Mouse (Mus musculus) brain, embryonic 14.5 days (tissue): ENCODE results near the gene Pgpep1. TPM values are rescaled to one million over a fixed set of nuclear protein-coding genes. Genes with fewer than 3 reads are reported as not detected.

Experiments
- DNase-seq: peaks from one replicate; pipeline ENCODE4 v3.0.0-alpha.2; 2011; ENCODE audit warnings: low read depth
- CTCF ChIP-seq: fragments of 200-500 bp; IDR thresholded peaks from 2 replicates; pipeline ENCODE4 v1.5.1; 2012; ENCODE audit warnings: inconsistent platforms, mild to moderate bottlenecking, moderate library complexity, borderline replicate concordance; ENCODE audit not compliant: insufficient read depth, insufficient read length; ENCODE audit errors: extremely low read depth
- POLR2A ChIP-seq: fragments of 200-500 bp; IDR thresholded peaks from 2 replicates; pipeline ENCODE4 v1.6.1; 2012; ENCODE audit warnings: mild to moderate bottlenecking, inconsistent platforms, borderline replicate concordance; ENCODE audit not compliant: poor library complexity, insufficient read depth, insufficient read length, severe bottlenecking; ENCODE audit errors: extremely low read depth
- polyA plus RNA-seq: library from polyadenylated mRNA; depleted of rRNA; stranded (reverse); fragments of >200 nt; gene quantifications from 2 replicates; pipeline ENCODE4 v1.2.3, GENCODE M21; 2012; rRNA removed

Gene Pgpep1
- 80.8 and 83.7 TPM in 2 replicates for polyA plus RNA-seq

DNA sequence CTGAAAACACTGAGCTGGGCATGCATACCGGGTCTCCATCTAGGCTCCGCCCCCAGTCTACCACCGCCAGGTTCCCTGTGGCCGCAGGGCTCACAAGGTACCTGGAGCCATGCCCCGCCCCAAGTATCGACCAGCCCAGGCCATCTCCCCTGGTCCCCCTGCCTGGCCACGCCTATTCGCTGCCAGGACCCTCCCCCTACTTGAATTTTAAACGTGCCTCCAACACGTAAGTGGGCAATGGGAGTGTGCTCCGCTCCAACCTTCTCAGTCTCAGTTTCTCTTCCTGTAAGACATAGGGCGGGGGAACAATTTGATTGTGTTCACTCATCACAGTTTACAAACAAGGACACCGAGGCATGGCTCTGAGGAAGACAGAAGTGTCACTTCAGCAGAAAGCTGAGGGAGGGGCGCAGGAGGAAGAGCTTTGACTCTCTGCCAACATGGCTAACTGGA is at the start of gene Pgpep1:
Gene Pgpep1, minus strand, starts transcription at position 116 of the 453 bp plus-strand sequence.
- TF ChIP-seq CTCF, result no peak
- no peak for TF ChIP-seq POLR2A
- peak; percentile 59 for DNase-seq

DNA sequence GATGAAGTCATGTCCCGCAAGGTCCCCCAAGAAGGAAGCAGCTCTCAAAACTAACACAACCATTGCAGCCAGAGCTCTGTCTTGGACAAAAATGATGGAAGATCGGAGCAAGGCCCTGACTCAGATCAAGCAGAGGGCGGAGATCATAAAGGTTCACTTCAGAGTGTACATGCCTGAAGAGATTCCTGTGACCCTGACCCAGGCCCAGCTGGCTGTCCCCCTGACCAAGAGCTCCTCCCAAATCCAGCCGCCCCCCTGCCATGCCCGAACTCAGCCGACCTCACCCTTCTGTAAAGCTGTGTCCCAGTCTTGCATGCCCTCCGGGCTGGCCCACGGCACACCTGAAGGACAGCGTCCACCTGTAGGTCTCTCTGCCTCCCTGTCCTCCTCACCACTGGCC is 49.6 kb upstream of the Pgpep1 start:
- DNase-seq, result no peak
- TF ChIP-seq CTCF (no peak), POLR2A (no peak)

DNA sequence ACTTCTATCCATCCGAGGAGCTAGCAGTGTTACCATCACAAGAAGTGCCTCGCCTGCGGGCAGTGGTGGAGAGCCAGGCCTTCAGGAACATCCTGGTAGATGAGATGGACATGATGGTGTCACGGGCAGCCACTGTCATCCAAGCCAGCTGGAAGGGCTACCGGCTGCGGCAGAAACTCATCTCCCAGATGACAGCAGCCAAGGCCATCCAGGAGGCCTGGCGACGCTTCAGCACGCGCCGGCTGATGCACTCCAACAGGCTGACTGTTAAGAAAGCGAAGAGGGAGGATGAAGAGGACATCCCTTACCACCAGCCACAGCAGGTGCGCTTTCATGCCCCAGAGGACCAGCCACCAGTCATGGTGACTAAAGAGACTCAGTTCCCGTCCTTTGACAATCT is 48.1 kb upstream of the Pgpep1 start:
- no peak for DNase-seq
- TF ChIP-seq POLR2A (no peak), CTCF (no peak)

DNA sequence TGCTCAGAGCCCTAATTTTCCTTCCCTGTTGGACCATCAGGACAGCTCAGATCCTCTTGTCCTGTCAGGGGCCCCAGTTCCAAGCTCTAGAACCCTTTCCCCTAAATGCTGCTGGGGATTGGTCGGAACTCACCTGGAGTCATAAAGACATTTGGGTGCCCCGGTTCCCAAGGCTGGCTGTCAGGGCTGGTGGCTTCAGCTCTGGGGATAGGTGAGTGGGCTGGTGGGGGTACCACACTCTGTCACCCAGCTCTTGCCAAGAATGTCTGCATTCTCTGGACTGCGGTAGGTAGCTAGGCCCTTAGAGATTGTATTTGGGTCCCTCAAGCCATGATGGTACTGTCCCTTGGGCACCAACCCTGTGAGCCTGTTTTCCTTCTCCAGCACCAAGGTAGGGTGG is 43.1 kb upstream of the Pgpep1 start, which contains the start of gene Iqcn:
Gene Iqcn, plus strand, starts transcription at position 171 of the 400 bp plus-strand sequence.
- DNase-seq, result no peak
- TF ChIP-seq POLR2A (no peak), CTCF (no peak)

DNA sequence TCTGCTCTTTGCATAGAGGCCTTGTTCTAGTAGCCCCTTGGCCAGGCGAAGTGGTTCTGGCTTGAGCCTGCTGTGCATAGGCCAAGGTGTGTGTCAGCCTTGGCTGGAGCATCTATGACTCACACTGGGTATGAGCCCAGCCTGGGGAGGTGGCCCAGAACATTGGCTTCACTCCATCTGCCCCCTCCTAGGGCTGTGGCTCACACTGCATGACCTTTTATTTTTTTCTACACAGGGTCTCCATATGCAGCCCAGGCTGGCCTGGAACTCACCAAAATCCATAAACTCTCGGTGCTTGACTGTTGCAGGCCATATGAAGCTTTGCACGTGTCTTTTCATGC is 42.6 kb upstream of the Pgpep1 start:
- no peak for DNase-seq
- TF ChIP-seq POLR2A, result no peak
- no peak for TF ChIP-seq CTCF

DNA sequence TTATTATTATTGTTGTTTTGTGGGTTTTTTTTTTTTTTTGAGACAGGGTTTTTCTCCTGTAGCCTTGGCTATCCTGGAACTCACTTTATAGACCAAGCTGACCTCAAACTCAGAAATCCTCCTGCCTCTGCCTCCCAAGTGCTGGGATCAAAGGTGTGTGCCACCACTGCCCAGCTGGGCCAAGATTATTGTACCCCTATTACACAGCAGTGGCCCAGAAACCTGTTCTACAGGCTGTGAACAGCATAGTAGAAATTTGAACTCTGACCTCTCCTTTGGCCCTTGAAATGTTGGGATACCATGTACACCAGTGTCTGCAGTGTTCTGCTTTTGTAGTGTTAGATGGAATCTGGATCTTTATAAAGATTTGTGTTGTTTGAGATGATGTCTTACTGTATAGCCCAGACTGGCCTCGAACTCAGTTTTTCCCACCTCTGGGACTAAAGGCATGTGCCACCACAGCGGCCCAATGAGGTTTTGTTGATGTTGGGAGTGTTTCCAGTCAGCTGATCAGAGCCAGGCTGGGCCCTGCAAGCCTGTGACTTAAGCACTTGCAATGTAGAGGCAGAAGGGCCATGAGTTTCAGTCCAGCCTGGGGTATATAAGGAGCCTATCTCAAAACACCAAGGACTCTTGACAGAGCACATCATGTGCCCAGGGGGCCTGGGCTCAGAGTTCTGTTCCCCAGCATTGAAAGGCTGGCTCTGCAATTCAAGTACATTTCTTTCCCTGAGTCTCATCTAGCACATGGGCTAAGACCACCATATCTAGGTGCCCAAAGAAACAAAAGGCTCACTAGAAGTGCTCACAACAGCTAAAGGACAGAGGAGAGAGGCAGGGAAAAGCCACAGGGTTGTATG is 42.0 kb upstream of the Pgpep1 start:
- no peak for DNase-seq
- TF ChIP-seq POLR2A (no peak), CTCF (no peak)

DNA sequence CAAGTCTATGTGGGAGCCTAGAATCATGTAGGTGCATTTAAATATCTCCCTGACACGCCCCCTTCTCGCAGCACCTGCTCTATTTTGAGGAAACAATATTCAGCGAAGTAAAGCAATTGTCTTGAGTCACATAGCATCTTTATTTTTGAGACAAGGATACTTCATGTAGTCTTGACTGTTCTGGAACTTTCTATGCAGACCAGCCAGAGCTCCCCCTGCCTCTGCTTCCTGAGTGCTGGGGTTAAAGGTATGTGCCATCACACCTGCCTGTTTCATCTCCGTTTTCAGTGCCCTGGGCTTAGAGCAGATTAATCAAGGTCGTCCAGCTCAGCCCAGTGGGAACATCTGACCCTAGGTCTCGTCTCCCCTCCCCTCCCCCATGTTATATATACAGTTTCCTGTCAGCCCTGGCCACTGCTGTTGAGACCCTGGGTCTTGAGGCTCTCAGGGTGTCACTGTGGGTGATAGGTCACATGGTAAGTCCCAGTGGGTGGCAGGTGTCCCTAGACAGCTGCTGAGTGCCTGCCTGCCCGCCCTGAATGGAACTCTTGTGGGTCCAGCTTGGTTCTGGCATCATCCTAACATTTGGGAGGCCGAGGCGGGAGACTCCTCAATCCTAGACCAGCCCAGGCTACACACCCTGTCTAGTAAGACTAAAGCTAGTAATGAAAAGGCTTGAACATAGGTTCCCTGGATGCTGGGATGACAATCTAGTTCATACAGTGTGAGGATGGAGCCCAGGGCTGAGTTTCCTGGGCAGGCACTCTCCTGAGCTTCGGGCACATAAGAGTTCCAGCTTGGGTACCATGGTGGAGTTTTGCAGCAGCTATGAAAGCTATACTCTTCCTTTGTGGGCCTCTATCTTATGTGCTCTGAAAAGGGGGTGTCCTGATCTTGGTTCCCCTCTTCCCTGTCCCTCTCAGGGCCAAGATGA is 41.1 kb upstream of the Pgpep1 start:
- TF ChIP-seq CTCF (no peak), POLR2A (no peak)
- DNase-seq, result peak; percentile 10

DNA sequence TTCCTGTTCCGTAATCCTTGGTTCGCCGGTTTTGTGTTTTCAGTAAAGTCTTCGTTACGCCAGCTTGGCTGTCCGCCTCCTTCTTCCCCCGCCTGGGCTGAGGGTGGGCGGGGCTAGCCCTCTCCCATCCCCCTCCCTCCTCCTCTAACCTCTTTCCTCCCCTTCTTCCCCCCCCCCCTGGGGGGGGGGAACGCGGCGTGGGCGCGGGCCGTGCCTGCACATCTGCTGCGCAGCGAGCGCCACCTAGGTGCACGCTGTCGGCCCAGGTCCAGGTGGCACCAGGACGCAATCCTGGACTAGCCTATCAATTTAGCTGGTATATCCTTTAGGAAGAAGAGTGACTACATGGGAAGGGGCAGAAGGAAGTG is 40.4 kb upstream of the Pgpep1 start:
- TF ChIP-seq CTCF (peak; percentile 67), POLR2A (peak; percentile 24; the same call in 1 of the 2 replicates)
- peak; percentile 98 for DNase-seq

DNA sequence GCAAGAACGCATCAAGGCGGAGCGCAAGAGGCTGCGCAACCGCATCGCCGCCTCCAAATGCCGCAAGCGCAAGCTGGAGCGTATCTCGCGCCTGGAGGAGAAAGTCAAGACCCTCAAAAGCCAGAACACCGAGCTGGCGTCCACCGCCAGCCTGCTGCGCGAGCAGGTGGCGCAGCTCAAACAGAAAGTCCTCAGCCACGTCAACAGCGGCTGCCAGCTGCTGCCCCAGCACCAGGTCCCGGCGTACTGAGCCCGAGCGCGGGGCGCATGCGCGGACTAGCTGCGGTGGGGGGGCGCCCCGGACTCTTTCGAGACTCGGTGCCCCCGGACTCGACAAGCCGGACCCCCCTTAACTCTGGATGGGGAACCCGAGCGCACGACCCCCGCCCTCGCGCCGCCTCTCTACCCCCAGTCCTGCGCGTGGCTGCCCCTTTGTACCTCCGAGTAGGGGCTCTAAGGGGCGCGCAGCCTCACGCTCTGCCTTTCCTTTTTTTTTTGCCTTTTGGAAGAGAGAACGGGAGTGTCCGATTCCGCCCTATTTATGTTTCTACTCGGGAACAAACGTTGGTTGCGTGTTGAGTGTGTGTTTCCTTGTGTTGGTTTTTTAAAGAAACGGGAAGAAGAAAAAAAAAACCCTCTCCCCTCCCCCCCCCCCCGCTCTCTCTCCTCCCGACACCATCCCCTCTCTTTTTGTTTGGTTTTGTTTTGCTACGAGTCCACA is 39.8 kb upstream of the Pgpep1 start:
- TF ChIP-seq CTCF (no peak), POLR2A (peak; percentile 56)
- peak; percentile 93 for DNase-seq

DNA sequence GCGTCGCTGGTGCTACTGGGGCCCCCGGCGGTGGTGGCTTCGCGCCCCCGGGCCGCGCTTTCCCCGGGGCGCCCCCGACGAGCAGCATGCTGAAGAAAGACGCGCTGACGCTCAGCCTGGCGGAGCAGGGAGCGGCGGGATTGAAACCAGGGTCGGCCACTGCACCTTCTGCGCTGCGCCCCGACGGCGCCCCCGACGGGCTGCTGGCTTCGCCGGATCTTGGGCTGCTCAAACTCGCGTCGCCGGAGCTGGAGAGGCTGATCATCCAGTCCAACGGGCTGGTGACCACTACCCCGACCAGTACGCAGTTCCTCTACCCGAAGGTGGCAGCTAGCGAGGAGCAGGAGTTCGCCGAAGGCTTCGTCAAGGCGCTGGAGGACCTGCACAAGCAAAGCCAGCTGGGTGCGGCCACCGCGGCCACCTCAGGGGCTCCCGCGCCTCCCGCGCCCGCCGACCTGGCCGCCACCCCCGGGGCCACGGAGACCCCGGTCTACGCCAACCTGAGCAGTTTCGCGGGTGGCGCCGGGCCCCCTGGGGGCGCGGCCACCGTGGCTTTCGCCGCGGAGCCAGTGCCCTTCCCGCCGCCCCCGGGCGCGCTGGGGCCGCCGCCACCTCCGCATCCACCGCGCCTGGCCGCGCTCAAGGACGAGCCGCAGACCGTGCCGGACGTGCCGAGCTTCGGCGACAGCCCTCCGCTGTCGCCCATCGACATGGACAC is 39.1 kb upstream of the Pgpep1 start:
- DNase-seq, result no peak
- no peak for TF ChIP-seq POLR2A
- no peak for TF ChIP-seq CTCF
